Comparison of ENCODE assay signal across 14 mouse cellular contexts in genomic region chr16:30936471-30936870, GRCm38 (mm10).
"Had no signal": no experiment of that assay in that cellular context is flagged by ENCODE, and none has a peak within 500 bp of the region (broad histone marks: within the 10 kb centered on the region; RNA-seq: fewer than 3 reads in every experiment).

No protein-coding gene starts in this region.

- H3K9me3 ChIP-seq: limb, embryonic 12.5 days; midbrain, embryonic 10.5 days; neural tube, embryonic 15.5 days had no signal

- H3K4me2 ChIP-seq: limb, embryonic 12.5 days; neural tube, embryonic 15.5 days had no signal

- DNase-seq: kidney, postnatal 25 days; liver; lung, adult 2 months; lung, postnatal 36 days; midbrain, embryonic 14.5 days; right cerebral cortex, adult 18-20 months; right cerebral cortex, postnatal 25 days; thymus, postnatal 4 days had no signal

- H3K27ac ChIP-seq: limb, embryonic 12.5 days; liver, embryonic 14.5 days; neural tube, embryonic 15.5 days had no signal

- H3K36me3 ChIP-seq: limb, embryonic 12.5 days; midbrain, embryonic 10.5 days; neural tube, embryonic 15.5 days had no signal

- ATAC-seq: lung, postnatal 0 days had no signal

- H3K9ac ChIP-seq: limb, embryonic 12.5 days; liver, embryonic 14.5 days; neural tube, embryonic 15.5 days had no signal

- H3K4me3 ChIP-seq: limb, embryonic 12.5 days; midbrain, embryonic 10.5 days; myocyte; neural tube, embryonic 15.5 days had no signal

- H3K27me3 ChIP-seq: limb, embryonic 12.5 days; neural tube, embryonic 15.5 days had no signal
